Mouse (Mus musculus) embryo, embryonic 11 days (tissue): Measurements from ENCODE around the gene Smim20.

ENCODE experiments used
- DNase-seq: peaks from one replicate; pipeline ENCODE4 v3.0.0-alpha.2; 2015

Smim20 gene

GRCm38 (mm10) chr5:53266931-53267853 is at the start of gene Smim20:
Gene Smim20 (plus strand): TSS chr5:53267083.
- DNase-seq = peak; percentile 94

GRCm38 (mm10) chr5:53225434-53225833 is 41.4 kb upstream of the Smim20 start:
- no peak for DNase-seq

DNA sequence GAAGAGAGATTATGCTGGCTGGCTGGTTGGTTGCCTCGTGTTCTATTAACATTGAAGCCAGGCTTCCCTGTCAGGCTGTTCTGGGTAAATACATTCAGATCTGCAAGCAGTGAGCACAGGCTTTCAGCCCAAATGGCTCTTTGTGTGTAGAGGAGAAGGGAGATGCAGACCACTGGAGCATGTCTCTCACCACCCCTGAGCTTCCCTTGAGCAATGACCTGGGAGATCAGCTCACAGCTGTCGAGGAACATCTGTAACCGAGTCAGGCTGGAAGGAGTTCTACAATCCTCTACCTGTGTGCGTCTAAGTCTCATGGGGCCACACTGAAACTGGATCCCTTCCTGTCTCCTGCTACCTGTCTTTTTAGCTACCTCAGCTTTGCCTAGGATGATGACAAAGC is 36.3 kb upstream of the Smim20 start:
- no peak for DNase-seq

DNA sequence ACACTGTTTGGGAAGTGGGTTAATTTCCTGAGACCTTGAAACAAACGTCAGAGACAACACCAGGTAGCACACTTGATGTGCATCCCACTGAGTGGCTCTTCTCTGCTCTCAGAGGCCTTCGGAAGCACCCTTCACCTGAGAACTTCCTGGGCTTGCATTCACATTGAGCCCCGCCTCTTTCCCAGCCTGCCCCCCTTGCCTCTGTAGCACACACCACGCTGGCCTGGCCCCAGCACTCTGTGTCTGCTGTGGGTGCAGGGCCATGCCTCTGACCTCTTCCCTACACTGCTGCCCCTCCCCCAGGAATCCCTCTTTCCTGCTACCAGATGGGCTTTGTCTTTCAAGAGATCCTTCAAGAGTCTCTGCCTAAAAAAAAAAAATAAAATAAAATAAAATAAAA is 31.3 kb upstream of the Smim20 start:
- peak; percentile 63 for DNase-seq

DNA sequence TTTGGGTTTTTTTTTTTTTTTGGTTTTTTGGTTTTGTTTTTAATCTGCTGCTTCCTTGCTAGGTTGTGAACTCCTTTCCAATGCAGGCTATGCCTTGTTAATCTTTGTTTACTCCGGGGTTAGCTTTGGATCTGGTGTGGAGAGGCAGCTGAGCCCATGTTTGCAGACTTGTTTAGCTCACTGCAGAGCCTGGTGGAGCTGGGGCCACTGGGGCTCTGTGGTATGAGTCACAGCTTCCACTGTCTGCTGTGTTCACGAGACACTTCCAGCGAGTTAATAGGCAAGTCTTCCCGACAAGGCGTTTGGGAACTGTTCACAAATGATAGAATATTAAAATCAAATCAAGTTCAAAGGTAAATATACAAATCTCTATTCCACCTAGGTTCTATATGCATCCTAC is 30.7 kb upstream of the Smim20 start:
- DNase-seq = no peak

DNA sequence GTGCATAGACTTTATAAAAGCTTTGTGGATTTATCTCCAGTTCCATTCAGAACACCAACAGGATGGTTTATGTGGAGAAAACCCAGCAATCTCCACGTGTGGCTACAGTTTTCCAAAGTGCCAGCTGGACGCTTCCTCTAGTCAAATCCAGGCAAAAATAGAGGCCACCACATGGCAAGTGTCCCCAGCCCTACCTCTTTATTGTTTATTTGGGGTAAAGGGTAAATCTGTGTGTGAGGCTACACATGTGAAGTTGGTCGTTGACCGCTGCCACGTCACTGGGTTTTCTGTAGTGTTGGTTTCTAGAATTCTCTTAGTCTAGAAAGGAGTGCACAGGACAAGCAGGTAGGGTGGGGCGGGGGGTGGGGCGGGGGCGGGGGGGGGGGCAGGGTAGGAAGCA is 30.1 kb upstream of the Smim20 start:
- DNase-seq = no peak

DNA sequence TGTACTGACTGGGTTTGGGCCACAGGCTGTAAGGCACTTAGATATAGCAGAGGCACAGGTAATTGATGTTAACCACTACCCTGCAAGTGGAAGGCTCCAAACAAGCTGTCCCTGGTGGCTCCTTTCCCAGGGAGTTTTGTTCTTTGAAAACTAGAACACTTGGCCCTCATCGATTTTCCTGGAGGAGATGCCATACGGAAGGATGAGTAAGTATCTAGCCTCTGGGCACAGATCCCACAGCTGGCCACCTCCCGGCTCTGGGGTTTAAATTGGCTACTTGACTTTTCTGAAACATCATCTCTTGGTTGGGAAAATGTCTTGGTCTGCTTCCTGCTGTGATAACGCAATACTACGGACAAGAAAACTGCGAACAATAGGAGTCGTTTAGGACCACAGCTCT is 28.1 kb upstream of the Smim20 start:
- DNase-seq = no peak

DNA sequence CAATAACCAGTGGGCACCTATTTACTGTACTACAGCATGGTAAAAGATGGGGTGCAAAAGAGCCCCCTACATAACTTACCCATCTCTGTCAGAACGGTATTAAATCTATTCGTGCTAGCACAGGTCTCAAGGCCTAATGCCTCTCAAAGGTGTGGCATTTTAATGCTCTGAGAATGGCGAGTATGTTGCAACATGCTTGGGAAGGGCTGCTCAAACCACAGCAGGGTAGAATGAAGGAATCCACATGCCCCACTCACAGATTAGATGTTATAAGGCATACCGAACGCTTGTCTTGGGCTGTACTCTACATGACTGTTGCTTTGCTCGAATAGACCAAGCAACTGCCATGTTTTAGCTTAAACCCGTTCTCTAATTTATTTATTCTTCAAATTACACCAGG is 27.7 kb upstream of the Smim20 start:
- DNase-seq = no peak

GRCm38 (mm10) chr5:53239831-53240440 is 26.9 kb upstream of the Smim20 start:
- no peak for DNase-seq

DNA sequence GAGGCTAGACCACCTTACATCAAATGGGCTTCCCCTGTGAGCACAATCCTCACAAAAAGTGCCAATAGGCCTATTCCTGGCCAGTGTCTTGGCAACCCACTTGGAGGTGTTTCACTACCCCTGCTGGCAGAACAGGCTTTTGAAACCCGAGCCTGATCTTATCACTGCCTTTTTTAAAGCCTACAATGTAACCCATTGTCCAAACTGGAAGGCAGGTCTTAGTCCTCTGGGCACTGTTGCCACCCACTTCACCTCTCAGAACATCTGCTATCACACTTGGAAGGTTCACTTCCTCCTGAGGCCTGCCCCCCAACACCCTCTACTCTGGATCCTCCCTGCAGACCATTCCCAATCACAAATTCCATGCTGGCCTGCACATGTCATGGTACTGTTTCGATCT is 25.8 kb upstream of the Smim20 start:
- DNase-seq = no peak

DNA sequence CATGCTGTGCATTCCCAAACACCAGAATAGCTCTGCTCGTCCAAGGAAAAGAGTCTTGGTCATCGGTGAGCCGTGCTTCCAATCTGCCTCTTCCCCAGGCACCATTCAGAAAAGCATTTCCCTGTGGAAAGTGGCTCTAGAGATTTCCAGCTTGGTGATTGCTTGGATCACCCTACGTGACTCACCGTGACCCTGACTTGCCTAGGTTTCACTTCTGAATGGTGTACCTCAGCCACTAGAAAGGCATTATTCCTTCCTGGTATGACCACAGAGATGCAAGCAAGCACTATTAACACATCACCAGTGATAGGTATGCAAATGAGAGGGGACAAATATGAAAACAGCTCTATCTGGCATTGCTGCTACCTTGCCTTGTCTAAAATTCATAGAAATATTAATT is 24.9 kb upstream of the Smim20 start:
- no peak for DNase-seq

- no peak for DNase-seq
Measured at GRCm38 (mm10) chr5:53242865-53243499, 23.9 kb upstream of the Smim20 start.

- DNase-seq = no peak
Measured at GRCm38 (mm10) chr5:53243933-53244332, 22.9 kb upstream of the Smim20 start.

GRCm38 (mm10) chr5:53248499-53248898 is 18.4 kb upstream of the Smim20 start:
- no peak for DNase-seq

DNA sequence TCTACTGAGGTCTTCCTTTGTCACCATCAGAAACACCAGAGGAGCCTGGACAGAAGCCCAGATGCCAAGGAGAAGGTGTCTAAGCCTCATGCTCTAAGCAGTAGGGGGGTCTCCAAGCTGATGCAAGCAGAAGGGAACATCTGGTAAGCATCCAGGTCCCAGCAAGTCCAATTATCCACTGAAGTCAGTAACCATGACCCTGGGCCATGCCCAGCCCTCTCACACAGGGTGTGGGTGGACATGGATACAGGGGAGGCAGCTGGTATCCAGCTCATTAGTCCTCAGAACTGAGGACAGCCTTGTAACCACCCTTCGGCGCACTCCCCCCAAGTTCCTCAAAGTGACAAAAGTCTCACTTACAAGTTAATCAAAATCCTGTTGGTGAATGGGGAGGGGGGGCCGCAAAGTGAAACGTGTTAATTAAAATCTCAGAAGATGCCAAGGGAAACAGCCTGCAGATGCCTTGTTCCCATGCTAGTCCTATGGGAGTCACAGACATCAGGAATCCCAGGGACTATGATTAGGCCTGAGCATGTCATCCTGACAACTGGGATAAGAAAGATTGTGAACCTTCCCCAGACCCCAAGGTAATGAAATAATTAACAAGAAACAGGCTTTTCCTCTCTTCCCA is 17.3 kb upstream of the Smim20 start:
- DNase-seq = no peak

- DNase-seq = no peak
Measured at GRCm38 (mm10) chr5:53254154-53254553, 12.7 kb upstream of the Smim20 start.

DNA sequence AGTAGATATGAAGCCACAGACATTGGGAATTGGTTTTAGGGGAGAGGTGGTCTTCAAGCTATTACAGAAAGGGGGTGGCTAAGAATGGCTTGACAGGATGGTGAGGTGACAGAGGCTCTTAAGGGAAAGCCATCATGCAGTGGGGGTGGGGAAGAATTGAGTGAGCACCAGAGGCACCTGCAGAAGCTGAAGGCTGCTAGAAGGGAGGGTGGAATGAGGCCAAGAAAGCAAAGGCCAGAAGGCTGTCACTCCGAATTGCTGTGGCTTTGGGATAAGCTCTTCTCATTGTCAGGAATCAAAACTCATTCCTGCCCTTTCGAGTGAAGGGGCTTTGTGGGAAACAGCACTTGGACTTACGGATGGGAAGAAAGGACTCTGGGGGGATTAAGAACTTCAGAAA is 12.1 kb upstream of the Smim20 start:
- no peak for DNase-seq

DNA sequence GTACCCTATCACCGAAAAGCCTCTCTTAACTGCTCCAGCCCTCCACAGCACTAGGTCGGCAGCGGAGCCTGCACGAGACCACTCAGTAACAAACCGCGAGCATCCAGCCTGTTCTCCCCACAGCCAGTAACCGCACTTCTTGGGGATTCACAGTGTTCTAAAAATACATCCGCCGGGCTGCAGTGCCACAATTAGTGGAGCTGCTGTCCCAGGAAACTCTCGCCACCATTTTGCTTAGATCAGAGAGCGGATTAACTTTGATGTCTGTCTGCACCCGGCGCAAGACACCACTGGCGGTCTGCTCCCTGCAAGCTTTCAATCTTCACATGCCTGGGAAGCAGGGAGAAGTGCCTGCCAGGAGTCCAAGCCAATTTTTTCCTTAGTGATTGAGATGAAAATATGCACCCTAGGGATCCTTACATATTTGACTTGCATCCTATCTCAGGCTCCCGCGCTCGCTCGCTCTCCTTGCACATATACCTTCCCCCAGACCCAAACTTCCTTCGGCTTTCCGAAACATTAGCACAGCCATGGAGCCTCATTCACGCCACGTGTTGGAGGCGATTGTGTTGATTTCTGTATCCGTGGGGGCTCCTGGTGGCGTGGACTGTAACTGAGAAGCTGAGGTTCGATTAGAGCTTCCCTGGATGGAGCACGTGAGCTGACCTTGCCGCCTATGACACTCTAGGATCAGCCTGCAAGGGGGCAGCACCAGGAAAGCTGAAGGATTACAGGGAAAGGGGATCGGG is 8.7 kb upstream of the Smim20 start:
- DNase-seq = peak; percentile 69

DNA sequence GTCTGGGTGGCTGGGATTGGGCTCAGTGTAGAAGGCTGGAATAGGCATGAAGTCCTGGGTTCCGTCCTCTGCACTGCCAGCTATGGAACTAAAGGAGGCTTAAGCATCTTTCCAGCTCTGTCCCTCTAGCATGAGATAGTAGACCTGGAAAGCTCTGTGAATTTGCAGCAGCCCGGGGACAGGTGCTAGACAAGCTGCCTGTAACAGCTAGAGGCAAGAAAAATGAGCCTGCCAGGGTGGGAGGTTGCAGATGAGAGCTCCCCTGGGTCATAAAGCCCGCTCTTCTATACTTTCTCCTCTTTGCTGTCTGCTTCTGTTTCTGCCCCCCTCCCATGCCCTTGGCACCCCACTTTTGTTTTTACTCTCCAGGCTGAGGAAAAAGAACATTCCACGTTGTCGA is 7.0 kb upstream of the Smim20 start:
- DNase-seq = no peak

DNA sequence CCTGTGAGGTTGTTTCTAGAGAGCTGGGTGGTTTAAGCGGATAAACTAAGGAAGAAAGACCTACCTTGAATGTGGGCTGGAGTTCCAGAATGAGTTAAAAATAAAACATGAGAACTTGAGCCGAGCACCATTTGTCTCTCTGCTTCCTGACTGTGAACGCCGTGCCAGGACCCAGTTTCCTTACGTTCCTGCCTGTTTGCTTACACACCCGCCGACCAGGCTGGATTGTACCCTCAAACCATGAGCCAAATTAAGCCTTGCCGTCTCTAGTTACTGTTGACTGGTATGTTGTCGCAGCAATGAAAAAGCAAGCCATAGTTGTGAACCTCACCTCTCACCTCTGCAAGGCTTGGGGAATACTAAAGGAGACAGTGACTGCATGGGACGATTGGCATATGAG is 4.9 kb upstream of the Smim20 start:
- DNase-seq = no peak

DNA sequence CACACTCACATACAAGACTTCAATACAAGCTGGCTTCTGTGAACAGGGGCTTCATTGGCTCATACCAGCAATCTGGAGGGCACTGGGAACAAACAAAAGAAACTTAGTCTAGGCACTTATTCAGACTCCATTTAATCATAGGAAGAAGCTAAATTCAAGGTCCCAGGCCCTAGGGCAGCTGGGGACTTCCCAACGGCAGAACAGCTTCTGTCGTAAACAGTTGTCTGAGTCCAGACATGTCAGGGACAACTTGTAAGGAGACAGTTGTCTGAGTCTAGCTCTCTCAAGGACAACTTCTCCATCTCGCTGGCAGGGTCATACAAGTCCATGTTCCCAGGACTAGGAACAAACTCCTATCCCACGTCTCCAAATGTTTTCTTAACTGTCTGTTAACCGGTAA is 2.8 kb upstream of the Smim20 start:
- DNase-seq = no peak

DNA sequence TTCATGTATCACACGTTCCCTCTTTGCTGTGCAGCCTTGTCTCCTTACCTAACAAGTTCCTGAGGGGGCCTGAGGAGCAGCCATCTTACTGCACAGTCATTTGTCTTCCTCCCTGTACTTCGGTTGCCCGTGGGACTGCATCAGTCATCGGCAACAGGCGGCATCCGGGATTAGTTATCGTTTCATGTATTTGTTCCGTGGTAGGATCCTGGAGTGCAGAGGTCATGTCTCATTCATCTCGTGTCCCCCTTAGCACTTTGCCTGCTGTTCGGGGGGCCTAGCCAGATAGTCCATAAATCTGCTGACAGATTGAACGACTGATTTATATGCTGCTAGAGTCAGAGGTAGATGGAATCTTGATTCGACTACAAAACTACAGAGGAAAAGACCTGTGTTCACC is 1.1 kb upstream of the Smim20 start:
- DNase-seq = peak; percentile 35

- DNase-seq = peak; percentile 22
Measured at GRCm38 (mm10) chr5:53266181-53266580, 702 bp upstream of the Smim20 start.
